Comparison of ENCODE assay signal across 8 mouse cellular contexts in the genomic region with DNA sequence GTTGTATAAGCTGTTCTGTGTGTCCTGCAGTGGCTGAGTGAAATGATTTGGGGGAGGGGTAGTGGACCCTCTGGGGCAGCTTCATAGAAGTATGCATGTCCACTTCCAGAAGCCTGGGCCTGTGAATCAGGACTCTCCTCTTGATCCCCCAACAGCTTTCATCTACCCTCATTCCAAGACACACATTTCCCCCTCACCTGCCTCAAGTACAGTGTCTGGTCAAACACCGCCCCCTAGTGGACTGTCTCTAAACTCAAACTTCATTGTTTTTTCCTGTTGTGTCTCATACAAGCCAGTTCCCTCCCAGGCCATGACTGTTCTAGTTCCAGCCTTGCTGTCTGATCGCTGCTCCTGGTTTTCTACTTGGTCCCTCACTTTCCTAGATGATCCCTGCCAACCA. TPM values are rescaled to one million over a fixed set of nuclear protein-coding genes. Genes with fewer than 3 reads are reported as not detected.
A peak's percentile ranks its signal among the peaks of the same experiment; 100 is the strongest.
DNase-seq lines count a peak whose midpoint lies in the region; ATAC-seq and TF ChIP-seq lines count a peak whose summit lies in the region.

No protein-coding gene starts in this region.

- H3K4me3 ChIP-seq in midbrain, embryonic 10.5 days, result no peak overlapping the region
- H3K4me3 ChIP-seq in midbrain, embryonic 15.5 days, result no peak overlapping the region
- H3K4me3 ChIP-seq in limb, embryonic 14.5 days (replicated peaks; ENCODE audit: low read length), result no peak overlapping the region

- H3K4me1 ChIP-seq in midbrain, embryonic 10.5 days, result no peaks in the 10 kb centered on the region
- H3K4me1 ChIP-seq in midbrain, embryonic 15.5 days, result no peaks in the 10 kb centered on the region
- no peaks in the 10 kb centered on the region for H3K4me1 ChIP-seq in limb, embryonic 14.5 days (ENCODE audit: control insufficient read depth, insufficient read depth, low read length)

- TF ChIP-seq POLR2A in limb, embryonic 14.5 days (IDR thresholded peaks at IDR 0.05; ENCODE audit: borderline replicate concordance, extremely low read depth, insufficient read depth, insufficient read length), result no peak

- peak; percentile 55 for DNase-seq in midbrain, embryonic 10.5 days (ENCODE audit: low spot score)
- peak; percentile 51 to 53 for DNase-seq in adrenal gland, adult 18-20 months (ENCODE audit: low spot score in 2 of 2)
- DNase-seq in embryo, embryonic 10 days (ENCODE audit: low spot score), result peak; percentile 84
- peak; percentile 35 for DNase-seq in hindlimb bud, embryonic 11.5 days (ENCODE audit: extremely low spot score, low read depth, low spot score)
- DNase-seq in limb, embryonic 14.5 days (ENCODE audit: low spot score), result peak; percentile 68
- peak; percentile 45 for DNase-seq in yolk sac, embryonic 10.5 days (ENCODE audit: low spot score)

- H3K9me3 ChIP-seq in midbrain, embryonic 10.5 days (replicated peaks), result no peaks in the 10 kb centered on the region
- H3K9me3 ChIP-seq in midbrain, embryonic 15.5 days, result no peaks in the 10 kb centered on the region
- H3K9me3 ChIP-seq in limb, embryonic 14.5 days (ENCODE audit: control insufficient read depth, low read length), result no peaks in the 10 kb centered on the region

- H3K9ac ChIP-seq in midbrain, embryonic 15.5 days, result no peak overlapping the region
- no peak overlapping the region for H3K9ac ChIP-seq in limb, embryonic 14.5 days (ENCODE audit: low read depth, low read length, severe bottlenecking)

- no peaks in the 10 kb centered on the region for H3K36me3 ChIP-seq in midbrain, embryonic 10.5 days
- no peaks in the 10 kb centered on the region for H3K36me3 ChIP-seq in midbrain, embryonic 15.5 days (replicated peaks)
- peaks cover 15% of the 10 kb centered on the region for H3K36me3 ChIP-seq in limb, embryonic 14.5 days (ENCODE audit: control insufficient read depth, insufficient read depth, low read length)

- no peaks in the 10 kb centered on the region for H3K27me3 ChIP-seq in midbrain, embryonic 10.5 days (ENCODE audit: low read depth, poor library complexity, severe bottlenecking)
- H3K27me3 ChIP-seq in midbrain, embryonic 15.5 days (replicated peaks), result no peaks in the 10 kb centered on the region
- no peaks in the 10 kb centered on the region for H3K27me3 ChIP-seq in limb, embryonic 14.5 days (ENCODE audit: control insufficient read depth, insufficient read depth, low read length)

- no peak overlapping the region for H3K4me2 ChIP-seq in midbrain, embryonic 15.5 days
- no peak overlapping the region for H3K4me2 ChIP-seq in limb, embryonic 14.5 days (replicated peaks; ENCODE audit: low read depth, low read length, severe bottlenecking)

- ATAC-seq in midbrain, embryonic 15.5 days (replicated peaks), result no peak
- peak; percentile 56 for ATAC-seq in limb, embryonic 14.5 days (ENCODE audit: low FRiP score, low read depth)
- peak; percentile 51; the same call in 1 of the 2 replicates for ATAC-seq in neutrophil, adult 5-6 weeks (ENCODE audit: extremely low read depth, insufficient number of reproducible peaks, low FRiP score, poor library complexity, severe bottlenecking)

- 19% methylated on average over 2 of the region's 2 CpGs for WGBS in midbrain, embryonic 10.5 days
- WGBS in midbrain, embryonic 15.5 days, result 13% methylated on average over 2 of the region's 2 CpGs
- 18% methylated on average over 2 of the region's 2 CpGs for WGBS in limb, embryonic 14.5 days

- H3K27ac ChIP-seq in midbrain, embryonic 10.5 days (replicated peaks), result no peak overlapping the region
- H3K27ac ChIP-seq in midbrain, embryonic 15.5 days, result no peak overlapping the region
- H3K27ac ChIP-seq in limb, embryonic 14.5 days (replicated peaks; ENCODE audit: low read depth, low read length), result no peak overlapping the region

RNA-seq across cellular contexts. Expression of a gene that starts 9.9 kb away (rescaled TPM):
- 0.39 and 0.40 TPM in 2 replicates for polyA plus RNA-seq in midbrain, embryonic 10.5 days (2016; fragmentation: Nextera tagmentation; extraction: Ambion mirVana)
- polyA plus RNA-seq in midbrain, embryonic 15.5 days (2015; fragmentation: Nextera tagmentation; extraction: Ambion mirVana), result 0.19 TPM in 2 replicates
- not detected for total RNA-seq in adrenal gland, adult 18-20 months (2021)
- polyA plus RNA-seq in limb, embryonic 14.5 days (2012; rRNA removed), result 0.14 and 0.33 TPM in 2 replicates
- polyA plus RNA-seq in limb, embryonic 14.5 days (2014; fragmentation: Nextera tagmentation; extraction: Ambion mirVana), result 0.23 and 0.32 TPM in 2 replicates
- total RNA-seq in neutrophil, adult 5-6 weeks (2017), result not detected in 2 replicates

RNA-seq across cellular contexts. Expression of a gene that starts 53.1 kb away (rescaled TPM):
- polyA plus RNA-seq in midbrain, embryonic 10.5 days (2016; fragmentation: Nextera tagmentation; extraction: Ambion mirVana), result not detected in 2 replicates
- not detected in 2 replicates for polyA plus RNA-seq in midbrain, embryonic 15.5 days (2015; fragmentation: Nextera tagmentation; extraction: Ambion mirVana)
- total RNA-seq in adrenal gland, adult 18-20 months (2021), result not detected
- not detected in 2 replicates for polyA plus RNA-seq in limb, embryonic 14.5 days (2012; rRNA removed)
- polyA plus RNA-seq in limb, embryonic 14.5 days (2014; fragmentation: Nextera tagmentation; extraction: Ambion mirVana), result not detected in 2 replicates
- total RNA-seq in neutrophil, adult 5-6 weeks (2017), result not detected in 2 replicates
